Mouse (Mus musculus) kidney, postnatal 4 days (tissue): ENCODE results near the gene 2410141K09Rik.
"Not testable (repeated sequence)": the region's sequence is repeated elsewhere in the genome, so short reads cannot be mapped to it uniquely, and the experiment has no call there.

ENCODE experiments used
- DNase-seq, 2 experiments: peaks; one replicate each; pipeline ENCODE4 v3.0.0; 2021; ENCODE audit warnings: mixed read lengths in 2 of 2

Gene 2410141K09Rik

GRCm38 (mm10) chr13:66441018-66441417 is at the start of gene 2410141K09Rik:
Gene 2410141K09Rik (minus strand): TSS chr13:66441118.
- DNase-seq = not testable (repeated sequence)

GRCm38 (mm10) chr13:66426858-66427257 is 14.1 kb downstream of the 2410141K09Rik start:
- not testable (repeated sequence) for DNase-seq

GRCm38 (mm10) chr13:66414962-66415361 is 26.0 kb downstream of the 2410141K09Rik start:
- DNase-seq = not testable (repeated sequence)
